Mouse (Mus musculus) hindbrain, postnatal 0 days (tissue): ENCODE measurements at regions not wholly inside any gene's neighbourhood (a gene's known extent, or its start where the extent isn't known, plus 50 kb on each side); places are given as distances from the start of the nearest gene placed in this dataset.

Experiments used
- ATAC-seq: fragments of 200-750 bp; cut with Nextera tagmentation; 2 replicates; pipeline ENCODE4 v1.8.0; 2017; ENCODE audit warnings: mild to moderate bottlenecking, moderate TSS enrichment, moderate library complexity
- DNase-seq: peaks from one replicate; pipeline ENCODE4 v3.0.0-alpha.2; 2015; ENCODE audit warnings: low spot score
- H3K27ac ChIP-seq: fragments of 300-500 bp; sonication (generic); 2 replicates; pipeline ENCODE4 v1.5.1; 2014; ENCODE audit warnings: mild to moderate bottlenecking
- H3K27me3 ChIP-seq: fragments of 300-500 bp; sonication (generic); 2 replicates; pipeline ENCODE4 v1.6.1; 2014; ENCODE audit warnings: low read length, mixed read lengths; ENCODE audit not compliant: insufficient read depth
- H3K36me3 ChIP-seq: fragments of 300-500 bp; sonication (generic); 2 replicates; pipeline ENCODE4 v1.6.1; 2014; ENCODE audit warnings: low read length, mixed read lengths; ENCODE audit not compliant: insufficient read depth
- H3K4me1 ChIP-seq: fragments of 300-500 bp; sonication (generic); 2 replicates; pipeline ENCODE4 v1.6.1; 2014; ENCODE audit warnings: antibody characterized with exemption, low read length, mixed read lengths; ENCODE audit not compliant: insufficient read depth
- H3K4me2 ChIP-seq: fragments of 300-500 bp; sonication (generic); 2 replicates; pipeline ENCODE4 v1.6.1; 2014; ENCODE audit warnings: low read depth, mild to moderate bottlenecking, low read length, moderate library complexity, mixed read lengths
- H3K4me3 ChIP-seq: fragments of 300-500 bp; sonication (generic); 2 replicates; pipeline ENCODE4 v1.5.1; 2014; ENCODE audit warnings: low read length
- H3K9ac ChIP-seq: fragments of 300-500 bp; sonication (generic); replicated peaks from 2 replicates; pipeline ENCODE4 v1.6.1; 2014; ENCODE audit warnings: mild to moderate bottlenecking, low read length, moderate library complexity, mixed read lengths
- H3K9me3 ChIP-seq: fragments of 300-500 bp; sonication (generic); 2 replicates; pipeline ENCODE4 v1.6.1; 2016; ENCODE audit warnings: low read length, mixed read lengths
- CTCF ChIP-seq: IDR thresholded peaks from 2 replicates; pipeline ENCODE4 v1.5.1; 2016; ENCODE audit warnings: antibody characterized with exemption, control low read depth, low read depth
- WGBS: fragments of 180-500 bp; shearing (Covaris S2); extraction: QIAGEN DNeasy Blood & Tissue Kit; methylation state at CpG from one replicate; pipeline ENCODE4 v1.1.7; 2014; 5-methylcytosine and 5-hydroxymethylcytosine counted together

DNA sequence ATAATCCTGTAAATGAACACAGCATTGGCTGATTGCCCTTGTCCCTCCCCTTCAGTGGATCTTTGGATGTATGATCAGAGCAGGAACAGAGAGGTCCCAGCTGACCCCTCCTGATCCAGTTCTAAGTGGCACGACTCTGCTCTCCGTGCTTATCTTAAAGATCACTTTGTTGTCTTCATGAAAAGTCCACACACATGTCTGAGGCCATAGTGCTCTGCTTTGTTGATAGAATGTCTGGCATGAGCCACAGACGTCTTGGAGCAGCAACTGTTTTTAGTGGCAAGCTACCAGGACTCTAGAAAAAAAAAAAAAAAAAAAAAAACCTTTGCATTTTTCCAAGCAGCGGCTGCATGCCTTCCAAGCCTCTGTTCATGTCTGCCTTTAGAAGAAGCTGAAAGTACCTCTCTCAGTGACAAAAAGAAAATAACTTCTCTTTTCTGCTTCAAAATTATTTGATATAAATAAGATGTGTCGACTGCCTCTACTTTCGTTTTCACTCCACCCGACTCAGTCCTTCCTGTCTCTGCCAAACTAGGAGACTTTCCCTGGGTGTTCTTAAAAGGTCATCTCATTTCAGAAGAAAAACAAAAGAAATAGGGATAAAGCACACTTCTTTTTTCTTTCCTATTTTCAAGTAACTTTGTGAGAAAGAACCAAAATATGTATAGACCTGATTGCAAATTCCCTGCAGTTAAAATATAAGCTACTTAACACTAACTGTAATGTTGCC lies 63.9 kb upstream of the Mbnl1 start:
- H3K27ac ChIP-seq: 0 out of 2 replicates have a peak overlapping the region, but pooled peaks have one; percentile 26
- DNase-seq (peak; percentile 9), ATAC-seq (no peak)
- TF ChIP-seq CTCF: no peak
- 34% methylated on average over 7 of the region's 7 CpGs for WGBS
- H3K4me1 ChIP-seq: no peaks in the 10 kb centered on the region
- H3K4me3 ChIP-seq: peak overlapping the region; percentile 25
- peak overlapping the region; percentile 48 for H3K4me2 ChIP-seq
- H3K9ac ChIP-seq: no peak overlapping the region
- no peaks in the 10 kb centered on the region for H3K36me3 ChIP-seq
- H3K9me3 ChIP-seq: no peaks in the 10 kb centered on the region
- no peaks in the 10 kb centered on the region for H3K27me3 ChIP-seq

DNA sequence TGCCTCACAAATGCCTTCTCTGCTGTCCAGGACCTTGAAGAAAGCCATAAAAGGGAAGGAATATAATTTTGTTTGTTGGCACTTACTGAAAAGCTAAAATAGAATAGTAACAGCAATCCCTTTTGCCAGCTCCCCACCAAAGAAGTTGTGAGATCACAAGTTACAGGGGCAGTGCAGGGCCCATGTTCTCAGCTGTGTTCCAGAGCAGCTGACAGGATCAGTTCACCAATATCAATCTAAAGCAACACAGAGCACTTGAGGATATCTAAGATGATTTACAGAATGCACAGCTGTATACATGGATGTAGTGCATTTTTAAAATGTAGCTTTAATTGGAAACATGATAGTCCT lies 63.4 kb upstream of the Mbnl1 start:
- no peaks in the 10 kb centered on the region for H3K27me3 ChIP-seq
- H3K27ac ChIP-seq: 0 out of 2 replicates have a peak overlapping the region, but pooled peaks have one; percentile 26
- H3K36me3 ChIP-seq: no peaks in the 10 kb centered on the region
- H3K4me1 ChIP-seq: no peaks in the 10 kb centered on the region
- TF ChIP-seq CTCF: no peak
- peak overlapping the region; percentile 25; the same call in 1 of the 2 replicates for H3K4me3 ChIP-seq
- no peak overlapping the region for H3K9ac ChIP-seq
- ATAC-seq (no peak), DNase-seq (no peak)
- no peaks in the 10 kb centered on the region for H3K9me3 ChIP-seq
- peak overlapping the region; percentile 48; the same call in 1 of the 2 replicates for H3K4me2 ChIP-seq

DNA sequence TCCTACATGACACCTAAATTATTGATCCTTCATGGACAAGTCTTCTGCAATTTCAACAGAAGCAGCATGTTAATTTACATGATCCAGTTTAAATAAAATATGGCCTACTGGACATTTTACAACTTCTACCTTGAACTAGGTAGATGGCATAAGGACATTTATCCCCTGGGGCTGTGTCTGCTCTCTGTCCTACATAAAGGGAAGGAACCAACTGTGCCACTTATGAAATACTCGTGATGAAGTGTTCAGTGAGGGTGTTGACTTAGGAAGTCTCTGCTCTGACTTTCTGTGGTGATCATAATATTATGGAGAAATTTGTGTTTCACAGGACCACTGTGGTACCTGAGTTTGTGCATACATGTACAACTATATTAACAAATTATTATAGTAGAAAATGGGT lies 60.9 kb upstream of the Mbnl1 start:
- no peaks in the 10 kb centered on the region for H3K27me3 ChIP-seq
- no peaks in the 10 kb centered on the region for H3K9me3 ChIP-seq
- ATAC-seq: no peak
- H3K36me3 ChIP-seq: no peaks in the 10 kb centered on the region
- DNase-seq: no peak
- no peak for TF ChIP-seq CTCF
- H3K4me1 ChIP-seq: no peaks in the 10 kb centered on the region
- H3K27ac ChIP-seq: no peak overlapping the region
- H3K4me3 ChIP-seq: no peak overlapping the region
- H3K9ac ChIP-seq: no peak overlapping the region
- no peak overlapping the region for H3K4me2 ChIP-seq
- 81% methylated on average over 1 of the region's 1 CpGs for WGBS

DNA sequence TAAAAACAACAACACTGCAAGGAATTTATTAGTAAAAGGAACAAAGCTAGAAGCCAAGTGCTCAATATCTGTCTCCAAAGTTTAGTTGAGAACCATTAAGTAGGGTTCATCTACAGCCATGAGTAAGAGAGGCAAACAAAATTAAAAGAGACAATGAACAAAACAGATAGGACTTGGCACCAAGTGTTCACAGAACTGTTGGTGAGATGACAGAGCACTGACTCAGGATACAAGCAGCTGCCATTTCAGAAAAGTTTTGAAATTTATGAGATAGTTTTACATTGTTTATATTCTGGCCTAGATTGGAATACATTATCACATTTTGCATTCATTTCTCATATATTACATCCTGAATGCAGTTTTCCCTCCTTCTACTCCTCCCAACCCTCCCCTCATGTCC lies 60.4 kb upstream of the Mbnl1 start:
- no peak for DNase-seq
- H3K27ac ChIP-seq: no peak overlapping the region
- H3K4me3 ChIP-seq: no peak overlapping the region
- no peak for TF ChIP-seq CTCF
- H3K36me3 ChIP-seq: no peaks in the 10 kb centered on the region
- H3K4me1 ChIP-seq: no peaks in the 10 kb centered on the region
- no peak overlapping the region for H3K9ac ChIP-seq
- ATAC-seq: no peak
- H3K27me3 ChIP-seq: no peaks in the 10 kb centered on the region
- no peak overlapping the region for H3K4me2 ChIP-seq
- H3K9me3 ChIP-seq: no peaks in the 10 kb centered on the region

DNA sequence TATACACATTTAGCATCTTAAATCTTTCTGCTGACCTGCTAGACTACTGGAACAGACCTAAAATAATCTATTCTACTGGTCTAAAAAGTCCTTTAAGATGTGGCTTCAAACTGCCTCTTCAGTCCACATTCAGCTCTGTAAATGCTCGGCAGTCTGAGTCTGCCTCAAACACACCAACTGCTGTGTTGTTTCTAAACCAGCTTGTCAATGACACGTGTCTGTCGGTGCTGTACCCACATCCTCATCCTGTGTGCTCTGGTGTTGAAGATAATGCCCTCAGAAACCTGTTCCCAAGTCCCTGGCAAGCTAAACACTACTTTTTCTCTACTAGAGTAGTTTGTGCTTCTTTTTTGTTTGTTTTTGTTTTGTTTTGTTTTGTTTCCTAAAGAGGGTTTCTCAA lies 58.9 kb upstream of the Mbnl1 start:
- no peaks in the 10 kb centered on the region for H3K4me1 ChIP-seq
- 71% methylated on average over 3 of the region's 3 CpGs for WGBS
- TF ChIP-seq CTCF: no peak
- H3K27me3 ChIP-seq: no peaks in the 10 kb centered on the region
- no peak overlapping the region for H3K9ac ChIP-seq
- ATAC-seq (no peak), DNase-seq (no peak)
- H3K4me2 ChIP-seq: no peak overlapping the region
- no peaks in the 10 kb centered on the region for H3K9me3 ChIP-seq
- H3K36me3 ChIP-seq: no peaks in the 10 kb centered on the region
- H3K27ac ChIP-seq: no peak overlapping the region
- no peak overlapping the region for H3K4me3 ChIP-seq

DNA sequence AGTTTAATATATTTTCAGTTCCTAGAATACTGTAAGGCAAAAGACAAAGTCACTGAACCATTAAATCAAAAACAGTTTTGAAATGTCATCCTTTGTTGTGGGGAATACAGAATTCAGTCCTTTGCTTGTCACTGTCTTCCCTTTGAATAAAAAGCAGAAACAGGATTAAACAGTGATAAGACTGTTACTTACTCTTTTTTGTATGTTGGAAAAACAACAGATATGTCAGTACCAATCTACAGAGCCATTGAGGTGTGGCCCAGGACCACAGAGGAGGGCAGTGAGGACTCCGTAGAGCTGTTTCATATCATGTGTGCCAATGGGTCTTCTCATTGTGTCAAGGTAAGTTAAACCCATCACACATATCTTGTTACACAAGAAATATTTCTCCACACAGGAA lies 55.6 kb upstream of the Mbnl1 start:
- Histone ChIP-seq H3K9me3 (no peaks in the 10 kb centered on the region), H3K4me2 (no peak overlapping the region), H3K27me3 (no peaks in the 10 kb centered on the region), H3K9ac (no peak overlapping the region), H3K27ac (no peak overlapping the region), H3K4me3 (no peak overlapping the region), H3K4me1 (no peaks in the 10 kb centered on the region), H3K36me3 (no peaks in the 10 kb centered on the region)
- TF ChIP-seq CTCF: no peak
- DNase-seq (no peak), ATAC-seq (no peak)
- WGBS: 88% methylated on average over 1 of the region's 1 CpGs

DNA sequence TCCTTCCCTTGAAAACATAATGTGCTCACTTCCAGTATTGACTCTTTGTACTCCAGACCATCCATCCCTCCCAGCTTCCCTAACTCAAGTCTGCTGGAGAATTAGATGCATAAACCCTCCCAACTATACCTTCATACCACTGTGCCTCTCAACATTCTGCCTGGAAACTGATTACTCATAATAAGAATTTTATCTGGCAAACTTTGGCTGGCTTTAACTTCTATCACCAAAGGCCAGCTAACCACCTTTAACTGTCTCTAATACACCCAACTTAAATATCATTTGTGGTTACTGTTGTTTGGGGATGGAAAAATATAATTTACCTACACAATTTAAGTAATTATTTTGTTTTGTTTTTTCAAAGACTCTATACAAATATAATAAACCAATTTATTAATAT lies 54.0 kb upstream of the Mbnl1 start:
- Histone ChIP-seq H3K9me3 (no peaks in the 10 kb centered on the region), H3K4me2 (no peak overlapping the region), H3K4me1 (no peaks in the 10 kb centered on the region), H3K27ac (no peak overlapping the region), H3K27me3 (no peaks in the 10 kb centered on the region), H3K36me3 (no peaks in the 10 kb centered on the region), H3K4me3 (no peak overlapping the region), H3K9ac (no peak overlapping the region)
- ATAC-seq: no peak
- DNase-seq: no peak
- no peak for TF ChIP-seq CTCF
